8 mouse cellular contexts compared by ENCODE assay signal in genomic region chr19:7217162-7217925, GRCm38 (mm10). TPM values are rescaled to one million over a fixed set of nuclear protein-coding genes. Genes with fewer than 3 reads are reported as not detected.
DNase-seq lines count a peak whose midpoint lies in the region; ATAC-seq lines count a peak whose summit lies in the region.

Gene Cox8a, minus strand, starts transcription at chr19:7217616.

- peak within 1 kb of the TSS; percentile 68 for H3K4me3 ChIP-seq in hindbrain, embryonic 14.5 days (replicated peaks; ENCODE audit: low read length)

- peak; percentile 97 for ATAC-seq in hindbrain, embryonic 14.5 days (ENCODE audit: low FRiP score)

- no peaks in the 10 kb centered on the region for H3K9me3 ChIP-seq in hindbrain, embryonic 14.5 days (ENCODE audit: control insufficient read depth, low read length)

- peaks cover 20% of the 10 kb centered on the region for H3K4me1 ChIP-seq in hindbrain, embryonic 14.5 days (replicated peaks; ENCODE audit: control insufficient read depth, insufficient read depth, low read length)

- peak within 1 kb of the TSS; percentile 77 for H3K9ac ChIP-seq in hindbrain, embryonic 14.5 days

- peaks cover 23% of the 10 kb centered on the region for H3K36me3 ChIP-seq in hindbrain, embryonic 14.5 days (replicated peaks; ENCODE audit: control insufficient read depth, insufficient read depth)

- peak within 1 kb of the TSS; percentile 83 for H3K27ac ChIP-seq in hindbrain, embryonic 14.5 days

- DNase-seq in R1 (ENCODE audit: low read depth, low spot score) = peak; percentile 100
- DNase-seq in cerebellum, postnatal 25 days = peak; percentile 97
- peak; percentile 89 to 95 for DNase-seq in frontal cortex, postnatal 25 days (ENCODE audit: low spot score in 2 of 2)
- DNase-seq in hindbrain, embryonic 14.5 days (ENCODE audit: low spot score) = peak; percentile 96
- peak; percentile 95 to 97 for DNase-seq in layer of hippocampus, postnatal 36 days
- DNase-seq in lung, postnatal 36 days = peak; percentile 98
- DNase-seq in retina, postnatal 1 day = peak; percentile 99
- DNase-seq in urinary bladder, adult 18-20 months (ENCODE audit: low spot score in 2 of 2) = peak; percentile 85 to 95

- H3K4me2 ChIP-seq in hindbrain, embryonic 14.5 days (replicated peaks) = peak within 1 kb of the TSS; percentile 78

- no peaks in the 10 kb centered on the region for H3K27me3 ChIP-seq in hindbrain, embryonic 14.5 days (ENCODE audit: control insufficient read depth, insufficient read depth, low read length)

- 0% methylated on average over 49 of the region's 50 CpGs for WGBS in hindbrain, embryonic 14.5 days

RNA-seq across cellular contexts. Expression of gene Cox8a, which starts in this region (rescaled TPM):
- polyA plus RNA-seq in hindbrain, embryonic 14.5 days (2014; fragmentation: Nextera tagmentation; extraction: Ambion mirVana) = 1,225 and 1,275 TPM in 2 replicates
- 1,000 to 10,000 TPM; 1,005 to 1,018 TPM for total RNA-seq in layer of hippocampus, postnatal 36 days (2021)

Comparison
In these comparisons a context has a peak if more than half of its experiments do, and no peak if none do; other contexts are left out.
1. Peak in every context shown above with its lines: DNase-seq, ATAC-seq, H3K4me3 ChIP-seq and H3K27ac ChIP-seq.